18 mouse cellular contexts compared by ENCODE assay signal in the genomic region with DNA sequence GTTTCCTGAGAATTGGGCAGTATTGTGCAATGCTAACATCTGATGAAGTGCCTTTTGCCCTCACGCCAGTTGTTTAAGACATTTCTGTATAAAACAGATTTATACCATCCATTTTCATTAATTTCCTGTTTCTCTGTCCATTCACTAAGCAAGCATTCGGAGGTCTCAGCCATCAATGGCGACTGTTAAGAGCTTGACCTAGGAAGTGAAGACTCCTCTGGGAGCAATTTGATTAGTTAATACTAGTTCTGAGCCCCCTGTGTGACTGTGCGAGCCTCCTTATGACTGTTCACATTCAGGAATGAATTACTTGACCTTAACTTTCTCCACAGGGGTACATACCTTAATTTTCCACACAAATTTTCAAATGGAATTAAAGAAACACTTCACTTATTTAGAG.
"Had no signal": no experiment of that assay in that cellular context is flagged by ENCODE, and none has a peak within 500 bp of the region (broad histone marks: within the 10 kb centered on the region; RNA-seq: fewer than 3 reads in every experiment).

No protein-coding gene starts in this region.

- H3K27ac ChIP-seq: intestine, embryonic 15.5 days; left cerebral cortex, adult 2 months; liver, embryonic 13.5 days; neural tube, embryonic 12.5 days; neural tube, embryonic 15.5 days; stomach, postnatal 0 days had no signal

- H3K4me2 ChIP-seq: intestine, embryonic 15.5 days; liver, embryonic 13.5 days; neural tube, embryonic 12.5 days; neural tube, embryonic 15.5 days had no signal

- H3K27me3 ChIP-seq: intestine, embryonic 15.5 days; liver, embryonic 13.5 days; neural tube, embryonic 12.5 days; neural tube, embryonic 15.5 days had no signal

- DNase-seq: kidney, postnatal 10 days; layer of hippocampus, postnatal 36 days; liver, embryonic 13.5 days; lung, adult 2 months; lung, postnatal 14 days; lung, postnatal 4 days; midbrain, embryonic 14.5 days; right cerebral cortex, adult 18-20 months; right cerebral cortex, postnatal 14 days; right cerebral cortex, postnatal 4 days; thymus, adult 2 months; thymus, postnatal 14 days; thymus, postnatal 4 days had no signal

- H3K4me3 ChIP-seq: intestine, embryonic 15.5 days; left cerebral cortex, adult 2 months; liver, embryonic 13.5 days; neural tube, embryonic 12.5 days; neural tube, embryonic 15.5 days had no signal

- H3K9me3 ChIP-seq: intestine, embryonic 15.5 days; liver, embryonic 13.5 days; neural tube, embryonic 12.5 days; neural tube, embryonic 15.5 days had no signal

- H3K36me3 ChIP-seq: intestine, embryonic 15.5 days; liver, embryonic 13.5 days; neural tube, embryonic 12.5 days; neural tube, embryonic 15.5 days had no signal

- ATAC-seq: intestine, embryonic 15.5 days had no signal

- H3K9ac ChIP-seq: intestine, embryonic 15.5 days; liver, embryonic 13.5 days; neural tube, embryonic 12.5 days; neural tube, embryonic 15.5 days had no signal

- H3K4me1 ChIP-seq: intestine, embryonic 15.5 days; liver, embryonic 13.5 days; neural tube, embryonic 12.5 days; neural tube, embryonic 15.5 days had no signal
